Mouse (Mus musculus): ENCODE results near the gene Adprhl1. TPM values are rescaled to one million over a fixed set of nuclear protein-coding genes. Genes with fewer than 3 reads are reported as not detected.
A peak's percentile ranks its signal among the peaks of the same experiment; 100 is the strongest.

Gene Adprhl1
- total RNA-seq, 4 experiments from 2014 or later: 586 to 686 (median 600) TPM

DNA sequence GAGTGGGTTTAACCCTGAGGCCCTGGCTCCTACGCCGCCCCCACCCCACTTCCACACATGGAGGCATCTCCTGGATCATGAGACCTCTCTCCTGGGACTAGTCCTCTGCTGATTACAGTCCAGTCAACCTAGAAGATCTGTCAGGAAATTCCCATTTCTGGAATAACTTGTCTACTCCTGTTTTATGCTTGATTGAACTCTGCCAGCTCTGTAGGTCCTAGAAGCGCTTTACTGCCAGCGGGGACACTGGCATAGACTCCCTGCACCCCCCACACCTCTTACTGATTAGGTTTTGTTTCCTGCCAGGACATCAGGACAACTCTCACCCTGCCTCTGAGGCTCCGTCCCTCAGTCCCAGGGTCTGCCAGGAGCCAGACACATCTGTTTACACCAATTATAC lies 56.5 kb downstream of the Adprhl1 start:
- DNase-seq (ENCODE audit: low spot score): no peak

DNA sequence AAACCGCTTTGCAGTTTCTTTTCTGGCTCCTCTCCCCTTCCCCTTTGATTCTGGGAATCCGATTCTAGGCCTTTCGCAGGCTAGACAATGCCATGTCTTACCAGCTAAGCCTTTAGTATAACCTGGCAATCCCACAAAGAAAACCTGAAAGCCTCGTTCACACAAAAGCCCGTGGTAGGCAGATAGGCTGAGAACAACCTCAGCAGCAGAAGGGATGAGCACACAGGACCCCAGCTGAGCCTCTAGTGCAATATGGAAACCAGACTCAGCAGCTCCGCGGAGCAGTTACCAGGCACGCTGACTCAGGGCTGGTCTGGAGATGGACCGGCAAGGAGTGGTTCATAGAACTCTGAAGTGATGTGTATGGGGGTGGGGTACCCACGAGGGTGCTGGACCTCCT lies 59.1 kb downstream of the Adprhl1 start:
- DNase-seq (ENCODE audit: low spot score): no peak

DNA sequence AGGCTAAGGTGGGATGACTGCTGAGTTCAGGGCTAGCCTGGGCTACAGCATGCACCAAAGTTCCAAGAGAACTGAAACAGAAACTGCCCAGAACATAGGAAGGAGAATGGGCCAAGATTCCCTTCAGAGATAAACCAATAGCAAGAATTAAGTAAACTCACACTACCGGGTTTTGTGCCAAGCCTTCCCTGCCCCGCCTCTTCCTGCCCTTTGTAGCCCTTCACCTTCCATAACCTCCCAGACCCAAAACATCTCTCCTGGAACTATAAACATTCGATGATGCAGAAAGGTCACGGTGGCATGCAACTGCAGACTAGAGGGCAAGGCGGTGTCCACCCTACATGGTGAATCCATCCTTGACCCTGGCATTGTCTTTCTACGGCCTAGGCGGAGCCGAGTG lies 63.7 kb downstream of the Adprhl1 start:
- DNase-seq (ENCODE audit: low spot score): no peak

DNA sequence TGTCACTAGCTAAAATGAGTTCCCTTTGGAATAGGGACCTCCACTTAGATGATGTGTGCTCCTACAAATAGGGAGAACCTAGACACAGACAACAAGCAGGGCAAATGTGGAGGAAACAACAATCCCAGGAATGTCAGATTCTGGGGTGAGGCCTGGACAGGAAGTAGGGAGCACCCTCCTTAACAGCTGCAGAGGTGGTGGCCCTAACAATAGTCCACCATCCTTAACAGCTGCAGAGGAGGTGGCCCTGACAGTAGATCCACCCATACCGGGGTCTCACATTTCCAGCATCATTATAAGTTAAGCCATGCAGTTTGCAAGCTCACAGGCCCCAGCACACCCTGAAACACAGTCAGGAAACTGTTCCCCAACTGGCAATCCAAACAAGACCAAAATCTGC lies 65.1 kb downstream of the Adprhl1 start:
- DNase-seq (ENCODE audit: low spot score): no peak

DNA sequence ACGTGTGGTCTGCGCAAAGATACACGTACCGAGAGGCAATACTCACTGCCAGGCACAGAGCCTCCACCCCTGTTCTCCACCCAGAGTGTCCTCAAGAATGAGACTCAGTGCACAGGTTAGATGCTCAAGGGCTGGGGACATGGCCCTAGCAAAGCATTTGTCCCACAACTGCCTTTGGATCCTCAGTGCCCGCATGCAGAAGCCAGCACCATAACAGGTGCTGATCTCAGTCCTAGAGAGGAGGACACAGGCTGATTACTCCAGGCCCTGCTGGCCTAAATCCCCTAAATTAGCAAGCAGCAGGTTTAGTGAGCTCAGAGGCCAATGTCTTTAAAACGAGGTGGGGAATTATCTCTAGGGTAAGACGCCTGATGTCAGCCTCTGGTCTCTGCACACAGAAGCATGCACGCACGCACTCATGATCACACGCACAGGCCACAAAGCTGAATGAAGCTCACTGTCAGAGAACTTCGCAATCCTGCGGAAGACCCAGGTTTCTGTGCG lies 65.9 kb downstream of the Adprhl1 start:
- no peak for DNase-seq (ENCODE audit: low spot score)

DNA sequence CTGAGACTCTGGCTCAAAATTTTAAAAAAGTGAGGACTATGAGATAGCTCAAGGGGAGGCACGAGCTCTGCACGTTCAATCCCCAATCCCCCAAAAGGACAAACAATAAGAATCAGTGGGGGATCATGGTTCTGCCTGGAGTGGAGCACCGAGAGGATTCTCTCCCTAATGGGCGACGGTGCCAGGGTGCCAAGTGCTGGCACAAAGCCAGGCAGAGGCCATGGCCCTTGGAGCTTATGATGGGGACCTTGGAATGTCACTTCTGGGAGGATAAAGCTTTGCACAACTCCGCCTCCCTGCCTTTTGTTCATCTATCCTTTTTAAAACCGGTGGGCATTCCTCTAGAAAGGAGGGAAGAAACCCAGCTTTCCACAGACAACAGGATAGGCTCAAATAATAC lies 66.3 kb downstream of the Adprhl1 start:
- no peak for DNase-seq (ENCODE audit: low spot score)

DNA sequence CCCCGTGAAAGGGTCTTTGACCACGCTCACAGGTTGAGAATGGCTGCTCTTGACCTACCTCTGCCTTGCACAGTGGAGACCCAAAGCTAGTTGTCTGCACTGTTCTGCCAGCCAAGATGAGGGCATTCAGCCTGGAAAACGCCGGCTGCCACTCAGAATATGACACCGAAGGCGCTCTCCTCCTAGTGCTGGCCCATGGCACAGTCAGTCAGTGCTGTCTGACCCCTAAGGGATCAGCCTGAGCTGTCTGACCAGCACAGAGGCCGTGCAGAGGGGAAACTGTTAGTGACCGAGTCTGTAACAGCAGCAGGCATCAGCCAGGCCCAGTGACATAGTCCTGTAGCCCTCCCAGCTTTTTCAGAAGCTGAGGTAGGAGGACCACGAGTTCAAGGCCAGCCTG lies 66.7 kb downstream of the Adprhl1 start:
- DNase-seq (ENCODE audit: low spot score): no peak

DNA sequence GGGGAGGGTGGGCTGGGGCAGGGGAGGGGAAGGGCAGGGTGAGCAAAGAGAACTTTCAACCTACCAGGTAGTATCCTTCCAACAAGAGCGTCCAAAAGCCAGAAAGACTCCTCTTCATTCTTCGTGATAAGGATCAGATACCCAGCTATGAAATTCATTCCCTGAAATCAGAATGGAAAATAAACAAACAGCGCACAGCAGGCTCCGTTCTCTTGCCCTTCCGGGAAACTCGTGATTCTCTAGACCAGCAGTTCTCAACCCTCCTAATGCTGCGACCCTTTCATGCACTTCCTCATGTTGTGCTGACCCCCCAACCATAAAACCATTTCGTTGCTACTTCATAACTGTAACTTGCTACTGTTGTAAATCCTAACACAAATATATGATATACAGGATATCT lies 67.1 kb downstream of the Adprhl1 start:
- no peak for DNase-seq (ENCODE audit: low spot score)

DNA sequence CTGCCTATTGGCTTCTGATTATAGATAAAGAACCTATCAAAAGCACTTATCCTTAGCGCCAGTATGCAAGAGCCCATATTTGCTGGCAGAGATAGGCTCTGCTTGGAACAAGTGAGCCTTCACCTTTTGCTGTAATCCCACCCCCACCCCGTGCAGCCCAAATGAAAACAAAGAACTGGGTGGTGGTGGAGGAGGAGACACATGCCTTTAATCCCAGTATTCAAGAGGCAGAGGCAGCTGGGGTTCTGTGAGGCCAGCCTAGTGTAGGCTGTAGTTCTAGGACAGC lies 72.3 kb downstream of the Adprhl1 start:
- DNase-seq (ENCODE audit: low spot score): no peak

DNA sequence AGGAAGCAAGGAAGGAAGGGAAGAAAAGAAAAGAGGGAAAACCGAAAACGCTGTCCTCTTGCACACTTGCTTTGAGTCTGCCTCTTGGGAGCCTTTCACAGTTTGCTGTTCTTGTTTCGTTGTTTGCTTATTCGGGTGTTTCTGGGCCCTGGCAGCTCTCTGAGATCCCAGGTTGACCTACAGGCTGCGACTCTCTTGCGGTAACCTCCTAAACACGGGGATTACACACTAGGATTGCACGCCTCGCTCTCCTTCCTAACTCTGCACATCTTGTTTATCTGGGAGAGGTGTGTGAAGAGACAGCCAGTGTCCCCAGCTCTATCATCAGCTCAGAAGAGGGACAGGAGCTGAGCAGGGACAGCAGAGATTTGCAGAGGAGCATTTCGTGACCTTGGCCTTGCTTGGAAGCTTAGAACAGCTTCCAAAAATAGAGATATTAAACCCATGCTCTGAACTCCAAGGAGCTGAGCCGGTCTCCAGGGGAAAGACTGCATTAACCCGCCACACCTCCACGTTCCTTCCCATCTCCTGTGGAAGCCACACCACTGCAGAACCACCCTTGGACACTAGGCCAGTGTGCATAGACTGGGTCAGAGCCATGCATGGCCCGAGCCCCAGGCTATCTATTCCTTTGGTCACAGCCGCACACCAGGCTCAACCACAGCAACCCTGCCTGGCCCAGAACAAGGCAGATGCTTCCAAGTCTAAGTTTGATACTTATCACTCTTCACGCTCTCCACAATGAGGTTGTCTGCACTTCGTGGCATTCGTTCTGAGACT lies 72.9 kb downstream of the Adprhl1 start:
- no peak for DNase-seq (ENCODE audit: low spot score)

DNA sequence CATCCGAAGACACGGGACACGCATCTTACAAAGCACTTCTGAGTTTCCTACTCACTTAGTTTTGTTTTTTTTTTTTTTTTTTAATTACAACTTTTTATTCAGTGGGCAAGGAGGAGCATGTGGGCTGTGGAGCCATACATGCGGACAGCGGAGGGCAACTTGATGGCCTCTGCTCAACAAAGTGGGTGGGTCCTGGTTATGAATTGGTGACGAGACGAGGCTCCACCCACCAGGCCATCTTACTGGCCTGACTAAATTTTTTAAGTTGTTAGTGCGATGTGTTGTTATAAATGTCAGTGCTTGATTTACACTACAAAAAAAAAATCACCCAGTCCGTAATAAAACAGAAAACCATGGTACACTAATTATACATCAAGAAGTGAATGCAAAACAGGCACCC lies 73.6 kb downstream of the Adprhl1 start:
- no peak for DNase-seq (ENCODE audit: low spot score)

DNA sequence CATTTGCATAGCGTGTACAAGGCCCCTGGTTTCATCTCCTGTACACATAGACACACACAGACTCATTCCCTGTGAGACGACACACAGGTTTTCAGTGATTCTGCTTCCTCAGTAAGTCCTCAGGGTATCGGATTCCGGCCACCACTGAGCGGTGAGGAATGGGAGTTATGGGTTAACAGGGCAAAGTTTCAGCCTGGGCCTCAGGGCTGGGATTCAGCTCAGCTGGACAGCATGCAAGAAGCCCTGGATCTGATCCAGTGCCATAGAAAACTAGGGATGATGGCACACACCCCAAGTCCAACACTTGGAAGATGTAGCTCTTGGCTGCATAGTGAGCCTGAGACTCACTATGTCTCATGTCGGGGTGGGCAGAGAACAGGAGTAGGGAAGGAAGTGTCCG lies 74.0 kb downstream of the Adprhl1 start:
- DNase-seq (ENCODE audit: low spot score): no peak

DNA sequence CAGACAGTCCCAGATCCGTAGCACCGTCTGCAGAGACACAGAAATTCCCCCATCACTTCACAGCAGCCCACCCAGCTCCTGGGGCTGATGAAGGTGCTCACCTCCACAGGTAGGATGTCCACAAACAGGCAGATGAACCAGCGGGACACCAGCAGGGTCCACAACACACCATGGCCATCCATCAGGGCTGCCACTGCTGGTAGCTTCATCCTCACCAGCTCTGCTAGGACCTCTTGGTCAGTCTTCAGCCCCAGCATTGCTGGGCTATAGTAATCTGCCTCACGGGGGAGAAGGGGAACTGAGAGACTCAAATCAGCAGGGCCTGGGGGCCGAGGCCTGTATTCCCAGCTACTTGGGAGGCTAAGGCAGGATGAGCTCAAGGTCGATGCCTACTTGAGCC lies 74.5 kb downstream of the Adprhl1 start:
- DNase-seq (ENCODE audit: low spot score): no peak

DNA sequence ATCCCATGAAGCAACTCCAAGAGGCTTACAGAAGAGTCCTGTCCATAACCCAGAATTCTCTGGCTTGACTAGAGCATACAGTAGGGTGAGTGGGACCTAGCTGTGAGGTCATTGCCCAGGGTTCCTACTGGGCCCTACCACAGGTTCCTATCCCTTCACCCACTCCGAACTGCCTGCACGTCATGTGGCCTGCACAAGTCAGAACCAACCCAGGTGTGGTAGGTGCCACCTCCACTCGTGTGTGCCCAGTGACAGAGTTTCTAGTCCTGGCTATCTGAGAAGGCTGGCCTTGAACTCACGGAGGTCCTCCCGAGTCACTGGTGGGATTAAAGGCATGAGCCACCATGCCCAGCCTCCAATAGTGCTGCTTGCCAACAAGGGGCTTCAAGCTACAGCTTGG lies 75.8 kb downstream of the Adprhl1 start:
- DNase-seq (ENCODE audit: low spot score): no peak

DNA sequence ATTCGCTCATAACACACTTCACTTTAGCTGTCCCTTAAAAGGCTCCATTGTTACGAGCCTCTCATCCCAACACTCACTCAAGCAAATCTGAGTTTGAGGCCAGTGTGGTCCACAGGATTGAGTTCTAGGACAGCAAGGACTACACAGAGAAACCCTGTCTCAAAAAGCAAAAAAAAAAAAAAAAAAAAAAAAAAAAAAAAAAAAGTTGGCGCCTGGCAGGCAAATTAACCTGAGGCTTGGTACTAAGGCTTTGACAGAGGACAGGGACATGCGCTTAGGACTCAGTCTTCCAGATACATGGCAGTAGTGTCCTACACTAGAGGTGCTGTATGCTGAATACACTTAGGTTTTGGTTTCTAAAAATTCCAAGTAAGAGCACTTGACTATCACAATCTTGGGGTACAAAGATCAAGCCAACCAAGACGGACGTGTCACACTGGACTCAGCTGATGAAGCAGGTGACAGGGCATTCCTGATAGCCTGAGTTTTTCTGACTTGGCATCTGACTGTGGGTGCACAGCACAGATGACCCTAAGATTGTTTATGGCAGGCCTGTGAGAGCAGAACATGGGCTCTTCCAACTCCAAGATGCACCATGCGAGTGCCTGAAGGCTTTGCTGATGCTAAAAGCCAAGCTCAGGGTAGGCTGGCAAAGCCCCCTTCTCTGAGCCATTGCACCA lies 76.6 kb downstream of the Adprhl1 start:
- DNase-seq (ENCODE audit: low spot score): no peak

DNA sequence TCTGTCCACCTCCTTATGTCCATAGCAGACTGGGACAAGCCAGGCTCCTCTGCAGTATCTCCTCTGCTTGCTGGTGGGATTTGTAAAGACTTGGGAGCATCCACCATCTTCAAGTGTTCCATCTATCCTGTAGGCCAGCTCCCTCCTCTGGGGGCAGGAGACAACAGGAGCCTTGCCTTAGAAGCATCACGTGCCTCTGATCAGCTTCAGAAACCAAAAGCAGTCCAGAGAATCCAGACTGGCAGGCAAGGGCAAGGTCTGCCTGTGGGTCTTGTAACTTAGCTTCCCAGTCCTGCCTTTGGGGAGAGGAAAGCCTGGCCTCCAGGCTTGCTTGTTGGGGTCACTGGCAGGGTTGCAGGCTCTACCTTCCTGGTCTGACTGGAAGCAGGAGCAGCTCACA lies 78.3 kb downstream of the Adprhl1 start:
- DNase-seq (ENCODE audit: low spot score): no peak

DNA sequence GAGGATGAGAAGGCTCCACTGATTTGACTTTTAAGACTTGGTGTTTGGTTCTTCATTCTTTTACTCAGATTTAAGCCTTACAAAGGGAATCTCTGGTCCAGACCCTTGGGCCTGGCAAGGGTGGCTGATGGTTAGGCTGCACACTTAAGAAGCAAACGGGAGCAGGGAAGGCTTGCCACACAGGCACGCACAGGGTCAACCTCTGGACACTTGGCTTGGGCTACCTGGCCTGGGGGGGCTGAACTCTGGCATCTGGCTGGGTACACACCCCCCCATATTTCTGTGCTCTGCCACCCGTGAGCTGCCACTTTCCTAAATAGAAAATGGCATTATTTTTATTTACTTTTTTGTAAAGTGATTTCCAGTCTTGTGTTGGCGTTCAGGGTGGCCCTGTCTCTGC lies 79.2 kb downstream of the Adprhl1 start:
- DNase-seq (ENCODE audit: low spot score): no peak

DNA sequence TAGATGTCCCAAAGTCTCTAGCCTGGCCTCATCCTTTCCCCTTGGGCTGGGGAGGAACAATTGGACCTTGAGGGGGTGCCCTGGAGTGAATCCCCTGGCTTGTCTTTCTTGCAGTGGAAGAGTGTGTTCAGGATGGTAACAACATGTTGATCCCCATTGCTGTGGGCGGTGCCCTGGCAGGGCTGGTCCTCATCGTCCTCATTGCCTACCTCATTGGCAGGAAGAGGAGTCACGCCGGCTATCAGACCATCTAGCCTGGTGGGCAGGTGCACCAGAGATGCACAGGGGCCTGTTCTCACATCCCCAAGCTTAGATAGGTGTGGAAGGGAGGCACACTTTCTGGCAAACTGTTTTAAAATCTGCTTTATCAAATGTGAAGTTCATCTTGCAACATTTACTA lies 79.7 kb downstream of the Adprhl1 start:
- no peak for DNase-seq (ENCODE audit: low spot score)

Small RNA genes within 50 kb of the gene (microRNA-seq; reads per million reads assigned to microRNA genes)
- 25.5 reads per million, percentile 40 among the genes with 10 or more reads in this experiment for gene Mir1968

Other genes with a start within 250 kb of the Adprhl1 start
- gene F7, start 228.1 kb downstream of the Adprhl1 start, total RNA-seq (2022): 1 to 10 TPM in 1 of 4 experiments, under 1 TPM in 2, not detected in 1; 0.22 to 2.2 (median 0.31) TPM
- 1 to 10 TPM in 1 of 4 experiments, under 1 TPM in 3; 0.35 to 5.7 (median 0.47) TPM for gene F10, start 216.9 kb downstream of the Adprhl1 start, total RNA-seq (2022)
- gene Proz, start 193.2 kb downstream of the Adprhl1 start, total RNA-seq (2022): not detected
- gene Pcid2, start 148.7 kb downstream of the Adprhl1 start, total RNA-seq (2022): 1 to 10 TPM; 8.4 to 9.7 (median 9.4) TPM
- gene Cul4a, start 148.5 kb downstream of the Adprhl1 start, total RNA-seq (2022): 10 to 100 TPM; 75.8 to 84.1 (median 80.2) TPM
- 100 to 1,000 TPM; 413 to 443 (median 429) TPM for gene Lamp1, start 95.0 kb downstream of the Adprhl1 start, total RNA-seq (2022)
- 1 to 10 TPM; 3.7 to 6.6 (median 4.6) TPM for gene Grtp1, start 53.5 kb downstream of the Adprhl1 start, total RNA-seq (2022)
- 10 to 100 TPM; 67.1 to 79.4 (median 73.3) TPM for gene Dcun1d2, start 34.0 kb upstream of the Adprhl1 start, total RNA-seq (2022)
- gene Tmco3, start 34.0 kb upstream of the Adprhl1 start, total RNA-seq (2022): 10 to 100 TPM; 28.3 to 38.8 (median 33.8) TPM
- 10 to 100 TPM; 34.4 to 43.9 (median 38.3) TPM for gene Tfdp1, start 84.6 kb upstream of the Adprhl1 start, total RNA-seq (2022)
- gene Atp4b, start 142.7 kb upstream of the Adprhl1 start, total RNA-seq (2022): not detected
- gene Grk1, start 150.9 kb upstream of the Adprhl1 start, total RNA-seq (2022): not detected
- gene Tmem255b, start 181.0 kb upstream of the Adprhl1 start, total RNA-seq (2022): 1 to 10 TPM; 3.7 to 7.5 (median 5.7) TPM
- 100 to 1,000 TPM; 113 to 140 (median 124) TPM for gene Gas6, start 240.3 kb upstream of the Adprhl1 start, total RNA-seq (2022)